7 mouse cellular contexts compared by ENCODE assay signal in genomic region chr8:104630981-104631663, GRCm38 (mm10). TPM values are rescaled to one million over a fixed set of nuclear protein-coding genes. Genes with fewer than 3 reads are reported as not detected.
DNase-seq lines count a peak whose midpoint lies in the region; ATAC-seq and TF ChIP-seq lines count a peak whose summit lies in the region.

Gene Rrad (minus strand): TSS chr8:104631327.

- WGBS in intestine, embryonic 16.5 days: 0% methylated on average over 16 of the region's 28 CpGs
- WGBS in lung, embryonic 16.5 days: under 1% methylated on average over 20 of the region's 28 CpGs
- 1% methylated on average over 28 of the region's 28 CpGs for WGBS in olfactory bulb, adult 2 months

- TF ChIP-seq POLR2A in bone marrow macrophage, adult 2 months (IDR thresholded peaks at IDR 0.05; ENCODE audit: borderline replicate concordance, low read depth, low read length): no peak
- no peak for TF ChIP-seq POLR2A in olfactory bulb, adult 2 months (IDR thresholded peaks at IDR 0.05; ENCODE audit: insufficient read depth, low read depth, low read length)

- H3K36me3 ChIP-seq in intestine, embryonic 16.5 days (ENCODE audit: control insufficient read depth, insufficient read depth, low read length): no peaks in the 10 kb centered on the region
- no peaks in the 10 kb centered on the region for H3K36me3 ChIP-seq in lung, embryonic 16.5 days (ENCODE audit: control insufficient read depth, insufficient read depth, low read length)

- H3K4me2 ChIP-seq in intestine, embryonic 16.5 days (ENCODE audit: low read depth, low read length): peak within 1 kb of the TSS; percentile 70
- H3K4me2 ChIP-seq in lung, embryonic 16.5 days (ENCODE audit: low read depth, low read length): peak within 1 kb of the TSS; percentile 57

- peak within 1 kb of the TSS; percentile 60 for H3K9ac ChIP-seq in intestine, embryonic 16.5 days (ENCODE audit: low read depth, low read length)
- peak within 1 kb of the TSS; percentile 52 for H3K9ac ChIP-seq in lung, embryonic 16.5 days (ENCODE audit: low read length)

- no peaks in the 10 kb centered on the region for H3K9me3 ChIP-seq in intestine, embryonic 16.5 days (ENCODE audit: control insufficient read depth, low read length)
- H3K9me3 ChIP-seq in lung, embryonic 16.5 days (ENCODE audit: control insufficient read depth, low read length): no peaks in the 10 kb centered on the region

- peak; percentile 79 for ATAC-seq in granulocyte monocyte progenitor cell, adult 5-6 weeks (replicated peaks; ENCODE audit: poor library complexity, severe bottlenecking)
- peak; percentile 80 for ATAC-seq in intestine, embryonic 16.5 days
- ATAC-seq in lung, embryonic 16.5 days (ENCODE audit: low read depth): peak; percentile 80

- H3K27ac ChIP-seq in bone marrow macrophage, adult 2 months (ENCODE audit: insufficient read depth, low read depth, low read length): peak within 1 kb of the TSS; percentile 94
- H3K27ac ChIP-seq in intestine, embryonic 16.5 days (ENCODE audit: low read length): no peak within 1 kb of the TSS
- peak within 1 kb of the TSS; percentile 58 for H3K27ac ChIP-seq in lung, embryonic 16.5 days (ENCODE audit: low read length)
- H3K27ac ChIP-seq in olfactory bulb, adult 2 months (ENCODE audit: insufficient read depth, low read depth, low read length): no peak within 1 kb of the TSS

- H3K4me3 ChIP-seq in bone marrow macrophage, adult 2 months (ENCODE audit: insufficient read depth, low read length): peak within 1 kb of the TSS; percentile 62
- peak within 1 kb of the TSS; percentile 48 for H3K4me3 ChIP-seq in intestine, embryonic 16.5 days (ENCODE audit: low read length)
- peak within 1 kb of the TSS; percentile 48 for H3K4me3 ChIP-seq in lung, embryonic 16.5 days (ENCODE audit: low read length)
- peak within 1 kb of the TSS; percentile 26 for H3K4me3 ChIP-seq in olfactory bulb, adult 2 months (ENCODE audit: insufficient read depth, low read depth, low read length)

- peak; percentile 39 for DNase-seq in ES-CJ7 (ENCODE audit: low read depth, low spot score)
- DNase-seq in yolk sac, embryonic 10.5 days (ENCODE audit: low spot score): peak; percentile 65

- peaks cover 9% of the 10 kb centered on the region for H3K27me3 ChIP-seq in intestine, embryonic 16.5 days (replicated peaks; ENCODE audit: control insufficient read depth, insufficient read depth, low read length)
- H3K27me3 ChIP-seq in lung, embryonic 16.5 days (ENCODE audit: control insufficient read depth, insufficient read depth, low read depth, low read length): no peaks in the 10 kb centered on the region; the same call in 1 of the 2 replicates

- no peak for TF ChIP-seq CTCF in bone marrow macrophage, adult 2 months (IDR thresholded peaks at IDR 0.05; ENCODE audit: low read depth, low read length)
- no peak for TF ChIP-seq CTCF in olfactory bulb, adult 2 months (IDR thresholded peaks at IDR 0.05; ENCODE audit: insufficient read depth, low read depth, low read length)

- H3K4me1 ChIP-seq in bone marrow macrophage, adult 2 months (ENCODE audit: control insufficient read depth, insufficient read depth, low read length): peaks cover 11% of the 10 kb centered on the region
- H3K4me1 ChIP-seq in intestine, embryonic 16.5 days (ENCODE audit: control insufficient read depth, insufficient read depth, low read length): peaks cover 6% of the 10 kb centered on the region
- H3K4me1 ChIP-seq in lung, embryonic 16.5 days (replicated peaks; ENCODE audit: control insufficient read depth, insufficient read depth, low read length): peaks cover 12% of the 10 kb centered on the region
- H3K4me1 ChIP-seq in olfactory bulb, adult 2 months (ENCODE audit: control insufficient read depth, insufficient read depth, low read length): peaks cover 14% of the 10 kb centered on the region

RNA-seq across cellular contexts. Expression of gene Rrad, which starts in this region (rescaled TPM):
- 22.5 and 23.8 TPM in 2 replicates for polyA plus RNA-seq in bone marrow macrophage, adult 2 months (2012; ENCODE audit: insufficient read depth, insufficient read length, missing spikeins)
- total RNA-seq in granulocyte monocyte progenitor cell, adult 5-6 weeks (2014; fragmentation: Nextera tagmentation): 0.95 and 2.6 TPM in 2 replicates
- total RNA-seq in granulocyte monocyte progenitor cell, adult 5-6 weeks (2017): 1.3 and 2.1 TPM in 2 replicates
- 4.6 and 5.2 TPM in 2 replicates for polyA plus RNA-seq in intestine, embryonic 16.5 days (2015; fragmentation: Nextera tagmentation; extraction: Ambion mirVana)
- 21.7 and 22.2 TPM in 2 replicates for polyA plus RNA-seq in lung, embryonic 16.5 days (2015; fragmentation: Nextera tagmentation; extraction: Ambion mirVana)
- not detected in 2 replicates for polyA plus RNA-seq in olfactory bulb, adult 2 months (2012; ENCODE audit: insufficient read depth, insufficient read length, low replicate concordance, missing spikeins)

Comparison
In these comparisons a context has a peak if more than half of its experiments do, and no peak if none do; other contexts are left out.
1. H3K27ac ChIP-seq: peak in bone marrow macrophage, adult 2 months (single experiment) and lung, embryonic 16.5 days (single experiment); none in intestine, embryonic 16.5 days (single experiment) and olfactory bulb, adult 2 months (single experiment).
2. Peak in every context shown above with its lines, with median percentiles within 50 percentile points of each other: H3K4me3 ChIP-seq and ATAC-seq.